Mouse (Mus musculus): ENCODE data around the gene Prkn. TPM values are rescaled to one million over a fixed set of nuclear protein-coding genes. Genes with fewer than 3 reads are reported as not detected.
A peak's percentile ranks its signal among the peaks of the same experiment; 100 is the strongest.

Gene Prkn
- total and polyA plus RNA-seq, 3 experiments = 4.5 to 10.6 (median 10.3) TPM

- H3K4me3 ChIP-seq = no peak overlapping the region
- intact Hi-C loops (cut with DNase I) = no loop called here
- H3K4me1 ChIP-seq (ENCODE audit: control insufficient read depth, insufficient read depth, low read length) = no peaks in the 10 kb centered on the region
- H3K9ac ChIP-seq (ENCODE audit: low read depth, low read length) = no peak overlapping the region
- no peaks in the 10 kb centered on the region for H3K36me3 ChIP-seq (ENCODE audit: control insufficient read depth, insufficient read depth, low read length)
- no peak for DNase-seq
- no peaks in the 10 kb centered on the region for H3K27me3 ChIP-seq (ENCODE audit: control insufficient read depth, insufficient read depth, low read length)
- WGBS = 69% methylated on average over 8 of the region's 8 CpGs
- no peaks in the 10 kb centered on the region for H3K79me2 ChIP-seq (replicated peaks; ENCODE audit: control insufficient read depth, insufficient read depth, low read length)
- no peak overlapping the region for H3K27ac ChIP-seq
- TF ChIP-seq EP300 (IDR thresholded peaks at IDR 0.05; ENCODE audit: insufficient read depth, low read depth, low read length) = no peak
- TF ChIP-seq POLR2A (IDR thresholded peaks at IDR 0.05; ENCODE audit: insufficient read depth, low read depth, low read length) = no peak
- no peak for TF ChIP-seq CTCF (IDR thresholded peaks at IDR 0.05)
Measured at GRCm38 (mm10) chr17:11087823-11088222, 247.6 kb downstream of the Prkn start.

GRCm38 (mm10) chr17:11089361-11089760 is 249.2 kb downstream of the Prkn start:
- Histone ChIP-seq H3K4me1 (ENCODE audit: control insufficient read depth, insufficient read depth, low read length) (no peaks in the 10 kb centered on the region), H3K27ac (no peak overlapping the region), H3K79me2 (replicated peaks; ENCODE audit: control insufficient read depth, insufficient read depth, low read length) (no peaks in the 10 kb centered on the region), H3K36me3 (ENCODE audit: control insufficient read depth, insufficient read depth, low read length) (no peaks in the 10 kb centered on the region), H3K4me3 (no peak overlapping the region), H3K27me3 (ENCODE audit: control insufficient read depth, insufficient read depth, low read length) (no peaks in the 10 kb centered on the region), H3K9ac (ENCODE audit: low read depth, low read length) (no peak overlapping the region)
- 63% methylated on average over 6 of the region's 6 CpGs for WGBS
- intact Hi-C loops (cut with DNase I) = no loop called here
- TF ChIP-seq POLR2A (IDR thresholded peaks at IDR 0.05; ENCODE audit: insufficient read depth, low read depth, low read length) = no peak
- TF ChIP-seq EP300 (IDR thresholded peaks at IDR 0.05; ENCODE audit: insufficient read depth, low read depth, low read length) = no peak
- TF ChIP-seq CTCF (IDR thresholded peaks at IDR 0.05) = no peak
- no peak for DNase-seq

GRCm38 (mm10) chr17:11092900-11093299 is 252.7 kb downstream of the Prkn start:
- no peaks in the 10 kb centered on the region for H3K79me2 ChIP-seq (replicated peaks; ENCODE audit: control insufficient read depth, insufficient read depth, low read length)
- no peaks in the 10 kb centered on the region for H3K27me3 ChIP-seq (ENCODE audit: control insufficient read depth, insufficient read depth, low read length)
- 50% methylated on average over 6 of the region's 6 CpGs for WGBS
- intact Hi-C loops (cut with DNase I) = no loop called here
- no peaks in the 10 kb centered on the region for H3K36me3 ChIP-seq (ENCODE audit: control insufficient read depth, insufficient read depth, low read length)
- no peak overlapping the region for H3K4me3 ChIP-seq
- no peak for TF ChIP-seq POLR2A (IDR thresholded peaks at IDR 0.05; ENCODE audit: insufficient read depth, low read depth, low read length)
- no peak for TF ChIP-seq EP300 (IDR thresholded peaks at IDR 0.05; ENCODE audit: insufficient read depth, low read depth, low read length)
- TF ChIP-seq CTCF (IDR thresholded peaks at IDR 0.05) = no peak
- DNase-seq = peak; percentile 52 to 71
- H3K27ac ChIP-seq = no peak overlapping the region
- H3K4me1 ChIP-seq (ENCODE audit: control insufficient read depth, insufficient read depth, low read length) = no peaks in the 10 kb centered on the region
- H3K9ac ChIP-seq (ENCODE audit: low read depth, low read length) = no peak overlapping the region

GRCm38 (mm10) chr17:11093321-11093720 is 253.1 kb downstream of the Prkn start:
- peak in 1 of 2 experiments; percentile 17 for DNase-seq
- no peak overlapping the region for H3K27ac ChIP-seq
- intact Hi-C loops (cut with DNase I) = no loop called here
- H3K9ac ChIP-seq (ENCODE audit: low read depth, low read length) = no peak overlapping the region
- no peaks in the 10 kb centered on the region for H3K4me1 ChIP-seq (ENCODE audit: control insufficient read depth, insufficient read depth, low read length)
- TF ChIP-seq CTCF (IDR thresholded peaks at IDR 0.05) = no peak
- TF ChIP-seq POLR2A (IDR thresholded peaks at IDR 0.05; ENCODE audit: insufficient read depth, low read depth, low read length) = no peak
- TF ChIP-seq EP300 (IDR thresholded peaks at IDR 0.05; ENCODE audit: insufficient read depth, low read depth, low read length) = no peak
- 61% methylated on average over 3 of the region's 3 CpGs for WGBS
- no peaks in the 10 kb centered on the region for H3K36me3 ChIP-seq (ENCODE audit: control insufficient read depth, insufficient read depth, low read length)
- H3K79me2 ChIP-seq (replicated peaks; ENCODE audit: control insufficient read depth, insufficient read depth, low read length) = no peaks in the 10 kb centered on the region
- H3K4me3 ChIP-seq = no peak overlapping the region
- no peaks in the 10 kb centered on the region for H3K27me3 ChIP-seq (ENCODE audit: control insufficient read depth, insufficient read depth, low read length)

GRCm38 (mm10) chr17:11107007-11107406 is 266.8 kb downstream of the Prkn start:
- Histone ChIP-seq H3K4me1 (ENCODE audit: control insufficient read depth, insufficient read depth, low read length) (no peaks in the 10 kb centered on the region), H3K36me3 (ENCODE audit: control insufficient read depth, insufficient read depth, low read length) (no peaks in the 10 kb centered on the region), H3K27ac (no peak overlapping the region), H3K4me3 (no peak overlapping the region), H3K27me3 (ENCODE audit: control insufficient read depth, insufficient read depth, low read length) (no peaks in the 10 kb centered on the region), H3K9ac (ENCODE audit: low read depth, low read length) (no peak overlapping the region), H3K79me2 (replicated peaks; ENCODE audit: control insufficient read depth, insufficient read depth, low read length) (no peaks in the 10 kb centered on the region)
- WGBS = 60% methylated on average over 3 of the region's 3 CpGs
- TF ChIP-seq POLR2A (IDR thresholded peaks at IDR 0.05; ENCODE audit: insufficient read depth, low read depth, low read length) = no peak
- no peak for TF ChIP-seq CTCF (IDR thresholded peaks at IDR 0.05)
- TF ChIP-seq EP300 (IDR thresholded peaks at IDR 0.05; ENCODE audit: insufficient read depth, low read depth, low read length) = no peak
- DNase-seq = no peak
- intact Hi-C loops (cut with DNase I) = no loop called here

GRCm38 (mm10) chr17:11107916-11108315 is 267.7 kb downstream of the Prkn start:
- Histone ChIP-seq H3K4me3 (no peak overlapping the region), H3K36me3 (ENCODE audit: control insufficient read depth, insufficient read depth, low read length) (no peaks in the 10 kb centered on the region), H3K27ac (no peak overlapping the region), H3K9ac (ENCODE audit: low read depth, low read length) (no peak overlapping the region), H3K4me1 (ENCODE audit: control insufficient read depth, insufficient read depth, low read length) (no peaks in the 10 kb centered on the region), H3K79me2 (replicated peaks; ENCODE audit: control insufficient read depth, insufficient read depth, low read length) (no peaks in the 10 kb centered on the region), H3K27me3 (ENCODE audit: control insufficient read depth, insufficient read depth, low read length) (no peaks in the 10 kb centered on the region)
- WGBS = 54% methylated on average over 2 of the region's 2 CpGs
- DNase-seq = no peak
- intact Hi-C loops (cut with DNase I) = no loop called here
- TF ChIP-seq CTCF (IDR thresholded peaks at IDR 0.05) (no peak), POLR2A (IDR thresholded peaks at IDR 0.05; ENCODE audit: insufficient read depth, low read depth, low read length) (no peak), EP300 (IDR thresholded peaks at IDR 0.05; ENCODE audit: insufficient read depth, low read depth, low read length) (no peak)
